25 mouse cellular contexts compared by ENCODE assay signal in genomic region chr19:58536691-58537090, GRCm38 (mm10). TPM values are rescaled to one million over a fixed set of nuclear protein-coding genes. Genes with fewer than 3 reads are reported as not detected.
DNase-seq lines count a peak whose midpoint lies in the region; ATAC-seq and TF ChIP-seq lines count a peak whose summit lies in the region.
"Had no signal": no experiment of that assay in that cellular context is flagged by ENCODE, and none has a peak within 500 bp of the region (broad histone marks: within the 10 kb centered on the region; RNA-seq: fewer than 3 reads in every experiment).

No protein-coding gene starts in this region.

- TF ChIP-seq CTCF in thymus, adult 2 months (IDR thresholded peaks at IDR 0.05; ENCODE audit: borderline replicate concordance, control insufficient read depth, extremely low read depth, insufficient read depth, low read length, poor library complexity), result no peak

- H3K27ac ChIP-seq in heart, embryonic 11.5 days (ENCODE audit: low read depth, low read length), result no peak overlapping the region
- no peak overlapping the region for H3K27ac ChIP-seq in embryonic facial prominence, embryonic 15.5 days (replicated peaks)
- no peak overlapping the region for H3K27ac ChIP-seq in thymus, adult 2 months (ENCODE audit: control insufficient read depth, insufficient read depth, low read length)
- no peak overlapping the region for H3K27ac ChIP-seq in heart, embryonic 10.5 days
- H3K27ac ChIP-seq: forebrain, embryonic 10.5 days; gastrocnemius, adult 2 months; hindbrain, embryonic 14.5 days; kidney, postnatal 0 days; macrophage; midbrain, embryonic 13.5 days had no signal

- no peak overlapping the region for H3K4me2 ChIP-seq in heart, embryonic 11.5 days
- H3K4me2 ChIP-seq in embryonic facial prominence, embryonic 15.5 days (replicated peaks), result 0 out of 2 replicates have a peak overlapping the region, but pooled peaks have one; percentile 6
- H3K4me2 ChIP-seq: hindbrain, embryonic 14.5 days; midbrain, embryonic 13.5 days had no signal

- H3K27me3 ChIP-seq in heart, embryonic 11.5 days (ENCODE audit: control insufficient read depth, insufficient read depth, low read length), result no peaks in the 10 kb centered on the region
- no peaks in the 10 kb centered on the region for H3K27me3 ChIP-seq in embryonic facial prominence, embryonic 15.5 days
- H3K27me3 ChIP-seq in thymus, adult 2 months (ENCODE audit: control insufficient read depth, insufficient read depth, low read length), result no peaks in the 10 kb centered on the region
- no peaks in the 10 kb centered on the region for H3K27me3 ChIP-seq in heart, embryonic 10.5 days (ENCODE audit: insufficient read depth, poor library complexity, severe bottlenecking)
- H3K27me3 ChIP-seq: midbrain, embryonic 13.5 days had no signal

- peak; percentile 24 for DNase-seq in heart, adult 11 months
- peak; percentile 50 to 66 for DNase-seq in left cerebral cortex, adult 18-20 months (ENCODE audit: low spot score in 2 of 2)
- peak; percentile 40 to 64 for DNase-seq in right cerebral cortex, postnatal 10 days (ENCODE audit: low spot score in 2 of 2)
- no peak for DNase-seq in thymus, adult 2 months
- DNase-seq in heart, embryonic 10.5 days (ENCODE audit: low spot score), result no peak
- DNase-seq in cerebellum, postnatal 36 days, result no peak
- DNase-seq: adrenal gland, postnatal 25 days; cerebellum, postnatal 10 days; gastrocnemius, adult 2 months; heart, adult 18-20 months; liver; lung, adult 2 months; thymus, postnatal 36 days had no signal

- no peak for TF ChIP-seq POLR2A in thymus, adult 2 months (IDR thresholded peaks at IDR 0.05; ENCODE audit: control insufficient read depth, extremely low read depth, insufficient read depth, low read length, poor library complexity)

- no peaks in the 10 kb centered on the region for H3K4me1 ChIP-seq in heart, embryonic 11.5 days (ENCODE audit: control insufficient read depth, insufficient read depth, low read length)
- peaks cover 9% of the 10 kb centered on the region for H3K4me1 ChIP-seq in embryonic facial prominence, embryonic 15.5 days
- H3K4me1 ChIP-seq in thymus, adult 2 months (replicated peaks; ENCODE audit: control insufficient read depth, insufficient read depth, low read length), result peaks cover 2% of the 10 kb centered on the region; the same call in 1 of the 2 replicates
- H3K4me1 ChIP-seq in heart, embryonic 10.5 days, result 0 out of 2 replicates have a peak, but pooled peaks cover 8% of the 10 kb centered on the region

- H3K4me3 ChIP-seq in heart, embryonic 11.5 days (ENCODE audit: low read depth, low read length), result no peak overlapping the region
- H3K4me3 ChIP-seq in embryonic facial prominence, embryonic 15.5 days (replicated peaks), result no peak overlapping the region
- H3K4me3 ChIP-seq in thymus, adult 2 months (ENCODE audit: control insufficient read depth, insufficient read depth, low read length), result no peak overlapping the region
- H3K4me3 ChIP-seq in heart, embryonic 10.5 days, result no peak overlapping the region
- H3K4me3 ChIP-seq: forebrain, embryonic 10.5 days; gastrocnemius, adult 2 months; midbrain, embryonic 13.5 days; myocyte had no signal

- no peak for ATAC-seq in heart, embryonic 11.5 days (replicated peaks; ENCODE audit: insufficient number of reproducible peaks, low FRiP score, low TSS enrichment)
- no peak for ATAC-seq in embryonic facial prominence, embryonic 15.5 days (ENCODE audit: insufficient number of reproducible peaks, low FRiP score, low TSS enrichment, low read depth)
- ATAC-seq: intestine, embryonic 16.5 days; midbrain, embryonic 13.5 days had no signal

- no peaks in the 10 kb centered on the region for H3K9me3 ChIP-seq in heart, embryonic 11.5 days (replicated peaks; ENCODE audit: control insufficient read depth, low read length)
- no peaks in the 10 kb centered on the region for H3K9me3 ChIP-seq in embryonic facial prominence, embryonic 15.5 days (replicated peaks)
- no peaks in the 10 kb centered on the region for H3K9me3 ChIP-seq in heart, embryonic 10.5 days
- H3K9me3 ChIP-seq: forebrain, embryonic 10.5 days; midbrain, embryonic 13.5 days had no signal

- H3K36me3 ChIP-seq in heart, embryonic 11.5 days (ENCODE audit: control insufficient read depth, insufficient read depth, low read length), result no peaks in the 10 kb centered on the region
- H3K36me3 ChIP-seq in embryonic facial prominence, embryonic 15.5 days, result no peaks in the 10 kb centered on the region
- no peaks in the 10 kb centered on the region for H3K36me3 ChIP-seq in thymus, adult 2 months (ENCODE audit: control insufficient read depth, insufficient read depth, low read length)
- no peaks in the 10 kb centered on the region for H3K36me3 ChIP-seq in heart, embryonic 10.5 days
- H3K36me3 ChIP-seq: forebrain, embryonic 10.5 days; midbrain, embryonic 13.5 days had no signal

- H3K9ac ChIP-seq in heart, embryonic 11.5 days (ENCODE audit: low read depth, low read length), result no peak overlapping the region
- H3K9ac ChIP-seq in embryonic facial prominence, embryonic 15.5 days, result no peak overlapping the region
- H3K9ac ChIP-seq: hindbrain, embryonic 14.5 days; midbrain, embryonic 13.5 days had no signal

- 76% methylated on average over 10 of the region's 10 CpGs for WGBS in heart, embryonic 11.5 days (ENCODE audit: insufficient replicate concordance)
- 54% methylated on average over 10 of the region's 10 CpGs for WGBS in embryonic facial prominence, embryonic 15.5 days
- 99% methylated on average over 10 of the region's 10 CpGs for WGBS in thymus, adult 2 months
- WGBS in heart, embryonic 10.5 days, result 84% methylated on average over 10 of the region's 10 CpGs

RNA-seq across cellular contexts. Expression of gene Ccdc172, which starts 24.9 kb away (rescaled TPM):
- not detected in 2 replicates for polyA plus RNA-seq in heart, embryonic 11.5 days (2014; fragmentation: Nextera tagmentation; extraction: Ambion mirVana)
- polyA plus RNA-seq in embryonic facial prominence, embryonic 15.5 days (2015; fragmentation: Nextera tagmentation; extraction: Ambion mirVana), result not detected in 2 replicates
- total RNA-seq in left cerebral cortex, adult 18-20 months (2021), result not detected
- polyA plus RNA-seq in thymus, adult 2 months (2012; rRNA removed), result not detected in 2 replicates
- not detected in 2 replicates for polyA plus RNA-seq in heart, embryonic 10.5 days (2016; fragmentation: Nextera tagmentation; extraction: Ambion mirVana)
- total RNA-seq: adrenal gland, postnatal 25 days; gastrocnemius, adult 2 months; heart, adult 18-20 months had no signal
- polyA plus RNA-seq: embryonic facial prominence, embryonic 11.5 days; forebrain, embryonic 10.5 days; heart, postnatal 0 days; hindbrain, embryonic 14.5 days; intestine, embryonic 16.5 days; kidney, postnatal 0 days; lung, adult 2 months; macrophage; midbrain, embryonic 13.5 days; myocyte; small intestine, adult 2 months had no signal

Comparison
In these comparisons a context has a peak if more than half of its experiments do, and no peak if none do; other contexts are left out.
1. DNase-seq: peak in heart, adult 11 months (single experiment), left cerebral cortex, adult 18-20 months (2 of 2) and right cerebral cortex, postnatal 10 days (2 of 2); none in thymus, adult 2 months (single experiment), heart, embryonic 10.5 days (single experiment) and cerebellum, postnatal 36 days (0 of 2).